Mouse (Mus musculus) midbrain, embryonic 15.5 days (tissue): ENCODE results near the gene Gbgt1. TPM values are rescaled to one million over a fixed set of nuclear protein-coding genes. Genes with fewer than 3 reads are reported as not detected.
A peak's percentile ranks its signal among the peaks of the same experiment; 100 is the strongest.

Experiments
- ATAC-seq: fragments of 200-750 bp; cut with Nextera tagmentation; replicated peaks from 2 replicates; pipeline ENCODE4 v1.8.0; 2017; ENCODE audit warnings: moderate TSS enrichment
- H3K27ac ChIP-seq: fragments of 300-500 bp; sonication (generic); 2 replicates; pipeline ENCODE4 v1.5.1; 2015; ENCODE audit warnings: mild to moderate bottlenecking, inconsistent platforms
- H3K27me3 ChIP-seq: fragments of 300-500 bp; sonication (generic); replicated peaks from 2 replicates; pipeline ENCODE4 v1.6.1; 2015; ENCODE audit warnings: inconsistent platforms
- H3K36me3 ChIP-seq: fragments of 300-500 bp; sonication (generic); replicated peaks from 2 replicates; pipeline ENCODE4 v1.6.1; 2015; ENCODE audit warnings: inconsistent platforms
- H3K4me1 ChIP-seq: fragments of 300-500 bp; sonication (generic); 2 replicates; pipeline ENCODE4 v1.6.1; 2015; ENCODE audit warnings: inconsistent platforms
- H3K4me2 ChIP-seq: fragments of 300-500 bp; sonication (generic); 2 replicates; pipeline ENCODE4 v1.6.1; 2015; ENCODE audit warnings: inconsistent platforms, mild to moderate bottlenecking, moderate library complexity
- H3K4me3 ChIP-seq: fragments of 300-500 bp; sonication (generic); 2 replicates; pipeline ENCODE4 v1.5.1; 2015; ENCODE audit warnings: mild to moderate bottlenecking, inconsistent platforms
- H3K9ac ChIP-seq: fragments of 300-500 bp; sonication (generic); 2 replicates; pipeline ENCODE4 v1.6.1; 2015; ENCODE audit warnings: mild to moderate bottlenecking, inconsistent platforms
- H3K9me3 ChIP-seq: fragments of 300-500 bp; sonication (generic); 2 replicates; pipeline ENCODE4 v1.6.1; 2016; ENCODE audit warnings: inconsistent platforms
- WGBS: fragments of 180-500 bp; shearing (Covaris S2); methylation state at CpG from one replicate; pipeline ENCODE4 v1.1.7; 2015; ENCODE audit warnings: mixed read lengths; 5-methylcytosine and 5-hydroxymethylcytosine counted together
- polyA plus RNA-seq: library from polyadenylated mRNA; unstranded; fragments of >200 nt; fragmentation: Nextera tagmentation; extraction: Ambion mirVana; gene quantifications from 2 replicates; pipeline ENCODE4 v1.2.1, GENCODE M21; 2015

Gbgt1 gene
- polyA plus RNA-seq, 1 experiment from 2014 or later: 1.1 TPM

- H3K4me2 ChIP-seq: no peak overlapping the region
- H3K36me3 ChIP-seq: peaks cover 90% of the 10 kb centered on the region
- no peak overlapping the region for H3K27ac ChIP-seq
- no peaks in the 10 kb centered on the region for H3K4me1 ChIP-seq
- H3K4me3 ChIP-seq: no peak overlapping the region
- 52% methylated on average over 11 of the region's 11 CpGs for WGBS
- ATAC-seq: peak; percentile 28; the same call in 1 of the 2 replicates
- no peak overlapping the region for H3K9ac ChIP-seq
- H3K27me3 ChIP-seq: no peaks in the 10 kb centered on the region
- no peaks in the 10 kb centered on the region for H3K9me3 ChIP-seq
These were observed 50.8 kb downstream of the Gbgt1 start for GRCm38 (mm10) chr2:28547237-28548172.

DNA sequence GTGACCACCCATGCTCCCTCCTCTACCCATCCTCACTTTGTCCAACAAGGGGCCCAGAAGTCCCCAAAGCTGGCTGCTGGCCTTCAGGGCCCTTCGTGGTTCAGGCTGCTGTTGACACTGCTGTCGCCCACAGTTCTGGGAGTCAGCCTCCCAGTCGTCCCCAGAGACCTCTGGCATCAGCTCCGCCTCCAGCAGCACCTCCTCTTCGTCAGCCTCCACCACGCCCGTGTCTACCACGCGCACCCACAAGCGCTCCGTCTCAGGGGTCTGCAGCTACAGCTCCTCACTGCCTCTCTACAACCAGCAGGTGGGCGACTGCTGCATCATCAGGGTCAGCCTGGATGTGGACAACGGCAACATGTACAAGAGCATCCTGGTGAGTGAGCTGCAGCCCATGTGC lies 52.5 kb downstream of the Gbgt1 start:
- no peak overlapping the region for H3K4me3 ChIP-seq
- H3K27ac ChIP-seq: no peak overlapping the region
- WGBS: 91% methylated on average over 13 of the region's 13 CpGs
- no peaks in the 10 kb centered on the region for H3K27me3 ChIP-seq
- no peaks in the 10 kb centered on the region for H3K4me1 ChIP-seq
- H3K9me3 ChIP-seq: no peaks in the 10 kb centered on the region
- H3K9ac ChIP-seq: no peak overlapping the region
- H3K4me2 ChIP-seq: no peak overlapping the region
- peaks cover 85% of the 10 kb centered on the region for H3K36me3 ChIP-seq
- no peak for ATAC-seq

DNA sequence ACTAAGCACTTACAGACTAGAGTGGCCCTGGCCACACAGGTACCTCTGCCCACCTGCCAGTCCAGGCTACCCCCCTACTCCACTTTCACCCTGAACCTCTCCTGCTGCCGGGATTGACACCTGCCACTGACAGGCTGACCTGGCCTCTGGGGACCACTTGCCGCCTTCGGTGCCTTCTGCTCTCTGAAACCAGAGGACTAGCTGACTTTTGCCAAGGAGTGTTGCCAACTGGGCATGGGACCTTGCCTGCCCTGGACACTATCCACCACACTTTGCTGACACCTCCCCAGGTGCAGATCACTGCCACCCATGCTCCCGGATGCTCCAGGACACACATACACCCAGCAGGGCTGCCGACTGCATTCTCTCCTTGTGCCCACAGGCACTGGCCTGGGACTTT lies 55.6 kb downstream of the Gbgt1 start:
- Histone ChIP-seq H3K27me3 (no peaks in the 10 kb centered on the region), H3K4me1 (no peaks in the 10 kb centered on the region), H3K4me3 (no peak overlapping the region), H3K36me3 (peaks cover 57% of the 10 kb centered on the region), H3K4me2 (no peak overlapping the region), H3K9ac (no peak overlapping the region), H3K27ac (no peak overlapping the region), H3K9me3 (no peaks in the 10 kb centered on the region)
- ATAC-seq: no peak
- WGBS: 92% methylated on average over 5 of the region's 5 CpGs

Other genes starting within 250 kb of the Gbgt1 start
- 20.2 and 20.3 TPM in 2 replicates for gene Ppp1r26, start 50.1 kb upstream of the Gbgt1 start, polyA plus RNA-seq
- 2.4 and 2.9 TPM in 2 replicates for gene 1700007K13Rik, start 30.6 kb upstream of the Gbgt1 start, polyA plus RNA-seq
- 49.7 and 51.4 TPM in 2 replicates for gene Mrps2, start 28.8 kb upstream of the Gbgt1 start, polyA plus RNA-seq
- 1.4 and 2.4 TPM in 2 replicates for gene Gm10134, start 9.2 kb downstream of the Gbgt1 start, polyA plus RNA-seq
- gene Ralgds, start 16.2 kb downstream of the Gbgt1 start, polyA plus RNA-seq: 92.0 and 94.8 TPM in 2 replicates
- gene Cel, start 66.5 kb downstream of the Gbgt1 start, polyA plus RNA-seq: 0.10 and 0.13 TPM in 2 replicates
- gene Gtf3c5, start 86.9 kb downstream of the Gbgt1 start, polyA plus RNA-seq: 48.2 and 49.2 TPM in 2 replicates
- not detected in 2 replicates for gene Gfi1b, start 125.1 kb downstream of the Gbgt1 start, polyA plus RNA-seq
- gene Tsc1, start 144.3 kb downstream of the Gbgt1 start, polyA plus RNA-seq: 38.6 and 40.3 TPM in 2 replicates
- gene Spaca9, start 202.8 kb downstream of the Gbgt1 start, polyA plus RNA-seq: 2.2 and 2.3 TPM in 2 replicates
- 4.1 and 4.4 TPM in 2 replicates for gene Ak8, start 203.3 kb downstream of the Gbgt1 start, polyA plus RNA-seq